Mouse (Mus musculus): ENCODE data around the gene Gpx1. TPM values are rescaled to one million over a fixed set of nuclear protein-coding genes. Genes with fewer than 3 reads are reported as not detected.

The Gpx1 gene
- 122 and 130 TPM in 2 replicates for polyA plus RNA-seq (2021; fragmentation: Nextera tagmentation)
- long read RNA-seq, experiment 1, transcript Gpx1-201 (2 exons, 1,072 nt), result major isoform, 87 of 90 reads
- long read RNA-seq, experiment 1, partial matches to known transcripts, result 0 of 90 reads
- long read RNA-seq, experiment 1, other reads (novel, unspliced or antisense), result 2 of 90 reads
- long read RNA-seq, experiment 2, transcript Gpx1-201 (2 exons, 1,072 nt), result major isoform, 23 of 23 reads
- long read RNA-seq, experiment 2, partial matches to known transcripts, result 0 of 23 reads
- long read RNA-seq, experiment 2, other reads (novel, unspliced or antisense), result 0 of 23 reads

DNA sequence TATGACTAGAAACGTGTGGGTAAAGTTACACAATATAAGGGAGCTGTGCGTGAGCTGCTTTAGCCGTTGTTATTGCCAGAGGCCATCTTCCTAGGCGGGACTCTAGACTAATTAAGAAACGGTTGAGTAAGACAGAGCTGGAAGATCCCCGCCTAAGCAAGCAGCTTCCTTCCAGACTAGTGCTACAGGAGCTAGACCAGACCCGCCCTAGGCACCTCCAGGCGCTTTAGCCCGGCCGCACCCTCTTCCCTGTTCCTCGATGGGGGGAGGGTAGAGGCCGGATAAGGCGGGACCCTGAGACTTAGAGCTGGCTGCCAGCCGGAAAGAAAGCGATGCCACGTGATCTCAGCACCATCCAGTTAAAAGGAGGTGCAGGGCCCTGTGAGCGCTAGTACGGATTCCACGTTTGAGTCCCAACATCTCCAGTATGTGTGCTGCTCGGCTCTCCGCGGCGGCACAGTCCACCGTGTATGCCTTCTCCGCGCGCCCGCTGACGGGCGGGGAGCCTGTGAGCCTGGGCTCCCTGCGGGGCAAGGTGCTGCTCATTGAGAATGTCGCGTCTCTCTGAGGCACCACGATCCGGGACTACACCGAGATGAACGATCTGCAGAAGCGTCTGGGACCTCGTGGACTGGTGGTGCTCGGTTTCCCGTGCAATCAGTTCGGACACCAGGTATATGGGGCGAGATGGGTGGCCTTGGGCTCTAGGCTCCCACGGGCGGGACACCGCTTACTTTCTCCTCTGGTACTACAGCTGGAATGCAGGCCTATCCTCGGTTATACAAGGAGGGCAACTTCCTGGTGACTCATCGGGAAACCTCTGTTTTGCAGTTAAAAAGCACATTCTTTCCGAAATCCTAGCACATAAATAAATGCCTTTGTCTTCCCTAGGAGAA lies at the start of gene Gpx1:
Gene Gpx1, plus strand, starts transcription at position 18 of the 896 bp plus-strand sequence.

GRCm38 (mm10) chr9:108290016-108290750 lies 48.5 kb upstream of the Gpx1 start, which contains the start of gene Nicn1:
Gene Nicn1 (plus strand): TSS chr9:108290429.

DNA sequence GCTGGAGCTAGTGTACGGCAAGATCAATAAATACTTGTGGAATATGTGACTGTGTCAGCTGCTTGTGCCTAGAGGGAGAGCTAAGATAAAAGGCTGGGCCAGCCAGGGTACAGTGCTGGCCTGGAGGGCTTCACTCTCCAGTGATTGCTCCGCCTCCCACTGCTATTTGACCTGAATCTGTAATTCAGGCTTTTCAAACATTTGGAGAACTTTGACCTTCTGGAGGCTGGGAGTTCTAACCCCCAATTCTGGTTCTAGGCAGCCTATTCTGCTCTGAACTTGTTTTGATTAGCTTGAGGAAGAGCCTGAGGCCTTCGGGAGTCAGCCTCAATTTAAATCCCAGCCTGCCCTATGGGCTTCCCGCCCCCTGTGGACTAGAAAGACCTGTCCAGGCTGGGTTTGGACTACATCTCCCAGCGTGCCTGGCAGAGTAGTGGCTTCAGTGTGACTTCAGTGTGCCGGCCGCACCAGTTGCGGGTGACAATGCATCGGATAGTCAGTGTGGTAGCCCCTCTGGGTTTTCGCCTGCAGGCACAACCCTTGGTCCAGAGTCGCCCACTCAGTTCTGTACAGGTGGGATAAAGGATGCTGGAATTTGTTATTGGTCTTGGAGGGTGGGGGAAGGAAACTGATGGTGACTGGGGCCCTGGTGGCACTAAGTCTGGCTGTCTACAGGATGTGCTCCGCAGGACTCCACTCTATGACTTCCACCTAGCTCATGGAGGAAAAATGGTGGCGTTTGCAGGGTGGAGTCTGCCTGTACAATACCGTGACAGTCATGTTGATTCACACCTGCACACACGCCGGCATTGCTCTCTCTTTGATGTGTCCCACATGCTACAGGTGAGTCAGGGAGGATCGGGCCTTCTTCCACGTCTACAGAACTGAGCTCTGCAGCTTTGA lies 42.0 kb upstream of the Gpx1 start, which contains the start of gene Amt:
Gene Amt, plus strand, starts transcription at position 401 of the 903 bp plus-strand sequence.

DNA sequence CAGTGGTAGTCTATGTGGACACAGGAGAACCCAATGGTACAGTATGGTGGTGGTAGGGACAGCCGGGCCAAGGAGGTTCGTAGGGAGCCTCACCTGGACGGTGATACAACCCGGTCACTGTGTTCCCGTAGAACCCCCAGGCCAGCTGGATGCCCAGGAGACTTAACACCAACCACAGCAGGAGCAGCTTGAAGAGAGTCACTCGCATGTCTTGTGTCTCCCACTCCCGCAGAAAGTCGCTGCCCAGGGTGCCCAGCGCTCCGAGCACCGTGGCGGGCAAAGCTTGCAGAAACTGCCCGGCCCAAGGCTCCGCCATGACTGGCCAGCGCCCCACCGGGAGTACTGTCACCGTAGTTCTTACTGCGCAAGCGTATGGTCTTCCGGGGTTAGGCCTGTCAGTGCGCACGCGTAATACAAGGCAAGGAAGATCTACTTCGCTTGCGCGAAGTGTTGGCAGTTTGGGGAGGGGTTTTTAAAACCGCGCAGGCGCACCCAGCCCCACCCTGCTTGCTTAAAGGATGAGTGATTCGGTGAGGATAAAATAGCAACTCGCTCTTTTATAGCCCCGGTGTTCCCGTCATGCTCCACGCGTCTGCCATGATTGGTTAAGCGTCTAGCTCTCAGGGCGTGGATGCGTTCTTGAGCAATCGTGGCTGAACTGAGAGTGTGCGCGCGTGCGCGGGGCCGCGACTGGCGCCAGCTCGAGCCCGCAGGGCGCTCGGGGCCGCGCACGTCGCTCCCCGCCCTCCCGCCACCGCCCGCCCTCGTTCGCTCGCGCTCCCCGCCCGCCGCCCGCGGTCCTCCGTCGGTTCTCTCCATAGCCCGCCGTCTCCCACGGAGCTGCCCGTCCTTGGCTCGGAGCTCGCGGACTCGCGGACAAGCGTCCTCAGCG lies 32.8 kb upstream of the Gpx1 start, which contains the start of the genes Rhoa and Tcta:
Gene Rhoa, plus strand, starts transcription at position 501 of the 892 bp plus-strand sequence.
Gene Tcta, minus strand, starts transcription at position 532 of the 892 bp plus-strand sequence.

GRCm38 (mm10) chr9:108347540-108348289 lies 9.0 kb downstream of the Gpx1 start, which contains the start of gene Usp4:
Gene Usp4 (plus strand): TSS chr9:108347853.

Other genes with a start within 250 kb of the Gpx1 start
- gene Apeh, start 244.3 kb upstream of the Gpx1 start, polyA plus RNA-seq (2021; fragmentation: Nextera tagmentation), result 14.8 and 15.5 TPM in 2 replicates
- 21.9 and 23.1 TPM in 2 replicates for gene Bsn, start 148.5 kb upstream of the Gpx1 start, polyA plus RNA-seq (2021; fragmentation: Nextera tagmentation)
- 38.6 and 42.0 TPM in 2 replicates for gene Dag1, start 74.9 kb upstream of the Gpx1 start, polyA plus RNA-seq (2021; fragmentation: Nextera tagmentation)
- 136 and 139 TPM in 2 replicates for gene Nicn1, start 48.5 kb upstream of the Gpx1 start, polyA plus RNA-seq (2021; fragmentation: Nextera tagmentation)
- 31.0 and 64.8 TPM in 2 replicates for gene Amt, start 42.0 kb upstream of the Gpx1 start, polyA plus RNA-seq (2021; fragmentation: Nextera tagmentation)
- 127 TPM in 2 replicates for gene Rhoa, start 32.8 kb upstream of the Gpx1 start, polyA plus RNA-seq (2021; fragmentation: Nextera tagmentation)
- gene Tcta, start 32.7 kb upstream of the Gpx1 start, polyA plus RNA-seq (2021; fragmentation: Nextera tagmentation), result 46.6 and 47.4 TPM in 2 replicates
- 40.7 and 44.1 TPM in 2 replicates for gene Usp4, start 8.9 kb downstream of the Gpx1 start, polyA plus RNA-seq (2021; fragmentation: Nextera tagmentation)
- gene 1700102P08Rik, start 53.9 kb downstream of the Gpx1 start, polyA plus RNA-seq (2021; fragmentation: Nextera tagmentation), result 0.15 and 0.29 TPM in 2 replicates
- 0.14 and 0.16 TPM in 2 replicates for gene Ccdc36, start 89.6 kb downstream of the Gpx1 start, polyA plus RNA-seq (2021; fragmentation: Nextera tagmentation)
- gene BC048562, start 97.6 kb downstream of the Gpx1 start, polyA plus RNA-seq (2021; fragmentation: Nextera tagmentation), result not detected in 2 replicates
- 21.0 and 22.0 TPM in 2 replicates for gene Ccdc71, start 121.6 kb downstream of the Gpx1 start, polyA plus RNA-seq (2021; fragmentation: Nextera tagmentation)
- gene Klhdc8b, start 122.7 kb downstream of the Gpx1 start, polyA plus RNA-seq (2021; fragmentation: Nextera tagmentation), result 15.7 and 17.0 TPM in 2 replicates
- 5.4 and 5.7 TPM in 2 replicates for gene Lamb2, start 140.8 kb downstream of the Gpx1 start, polyA plus RNA-seq (2021; fragmentation: Nextera tagmentation)
- gene Usp19, start 151.7 kb downstream of the Gpx1 start, polyA plus RNA-seq (2021; fragmentation: Nextera tagmentation), result 14.2 and 15.2 TPM in 2 replicates
- 35.8 and 45.8 TPM in 2 replicates for gene Qars, start 168.8 kb downstream of the Gpx1 start, polyA plus RNA-seq (2021; fragmentation: Nextera tagmentation)
- gene Qrich1, start 177.9 kb downstream of the Gpx1 start, polyA plus RNA-seq (2021; fragmentation: Nextera tagmentation), result 65.3 and 74.5 TPM in 2 replicates
- gene Impdh2, start 221.4 kb downstream of the Gpx1 start, polyA plus RNA-seq (2021; fragmentation: Nextera tagmentation), result 62.6 and 65.1 TPM in 2 replicates
- 175 and 180 TPM in 2 replicates for gene Ndufaf3, start 228.5 kb downstream of the Gpx1 start, polyA plus RNA-seq (2021; fragmentation: Nextera tagmentation)
- gene Dalrd3, start 231.0 kb downstream of the Gpx1 start, polyA plus RNA-seq (2021; fragmentation: Nextera tagmentation), result 96.4 and 106 TPM in 2 replicates
- gene Wdr6, start 239.8 kb downstream of the Gpx1 start, polyA plus RNA-seq (2021; fragmentation: Nextera tagmentation), result 58.6 and 60.9 TPM in 2 replicates